Mouse (Mus musculus): Measurements from ENCODE around the gene Gm3727. TPM values are rescaled to one million over a fixed set of nuclear protein-coding genes. Genes with fewer than 3 reads are reported as not detected.

Gene Gm3727
- polyA plus RNA-seq (2014; fragmentation: Illumina TruSeq; extraction: RNeasy Lipid Tissue Mini Kit (QIAGEN cat#74804); ENCODE audit: low read depth, low replicate concordance), result not detected

DNA sequence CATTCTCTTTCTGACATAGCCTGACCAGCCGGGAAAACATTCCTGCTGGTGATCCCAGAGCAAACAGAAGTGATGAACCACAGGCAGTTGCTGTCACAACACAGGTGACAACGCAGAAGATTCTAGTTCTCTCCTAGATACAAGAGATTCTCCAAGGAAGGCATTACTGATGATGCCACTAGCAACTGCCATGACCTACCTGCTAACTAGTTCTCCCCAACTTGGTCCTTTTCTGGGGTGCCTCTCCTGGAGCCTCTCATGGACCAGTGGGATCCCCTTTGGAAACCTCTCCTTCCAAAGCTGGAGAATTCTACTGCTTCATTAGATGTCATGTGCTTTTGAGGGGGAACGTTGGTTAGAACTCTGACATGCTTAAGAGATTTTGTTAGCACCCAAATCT is at the start of gene Gm3727:
Gene Gm3727 (minus strand): TSS at position 101 of the 400 bp plus-strand sequence.

Other genes starting within 250 kb of the Gm3727 start
- 0.39 TPM for gene Gm10406, start 237.3 kb downstream of the Gm3727 start, polyA plus RNA-seq (2014; fragmentation: Illumina TruSeq; extraction: RNeasy Lipid Tissue Mini Kit (QIAGEN cat#74804); ENCODE audit: low read depth, low replicate concordance)
- gene Gm3685, start 219.7 kb downstream of the Gm3727 start, polyA plus RNA-seq (2014; fragmentation: Illumina TruSeq; extraction: RNeasy Lipid Tissue Mini Kit (QIAGEN cat#74804); ENCODE audit: low read depth, low replicate concordance), result not detected
- not detected for gene Gm3696, start 164.1 kb downstream of the Gm3727 start, polyA plus RNA-seq (2014; fragmentation: Illumina TruSeq; extraction: RNeasy Lipid Tissue Mini Kit (QIAGEN cat#74804); ENCODE audit: low read depth, low replicate concordance)
- gene Gm6676, start 139.3 kb downstream of the Gm3727 start, polyA plus RNA-seq (2014; fragmentation: Illumina TruSeq; extraction: RNeasy Lipid Tissue Mini Kit (QIAGEN cat#74804); ENCODE audit: low read depth, low replicate concordance), result not detected
- 0.60 TPM for gene Gm3512, start 90.2 kb downstream of the Gm3727 start, polyA plus RNA-seq (2014; fragmentation: Illumina TruSeq; extraction: RNeasy Lipid Tissue Mini Kit (QIAGEN cat#74804); ENCODE audit: low read depth, low replicate concordance)
- gene Gm16434, start 70.2 kb downstream of the Gm3727 start, polyA plus RNA-seq (2014; fragmentation: Illumina TruSeq; extraction: RNeasy Lipid Tissue Mini Kit (QIAGEN cat#74804); ENCODE audit: low read depth, low replicate concordance), result not detected
- not detected for gene Gm3739, start 50.3 kb upstream of the Gm3727 start, polyA plus RNA-seq (2014; fragmentation: Illumina TruSeq; extraction: RNeasy Lipid Tissue Mini Kit (QIAGEN cat#74804); ENCODE audit: low read depth, low replicate concordance)
- gene Gm5797, start 67.7 kb upstream of the Gm3727 start, polyA plus RNA-seq (2014; fragmentation: Illumina TruSeq; extraction: RNeasy Lipid Tissue Mini Kit (QIAGEN cat#74804); ENCODE audit: low read depth, low replicate concordance), result not detected
- not detected for gene Gm8374, start 100.4 kb upstream of the Gm3727 start, polyA plus RNA-seq (2014; fragmentation: Illumina TruSeq; extraction: RNeasy Lipid Tissue Mini Kit (QIAGEN cat#74804); ENCODE audit: low read depth, low replicate concordance)
- gene Gm3755, start 186.2 kb upstream of the Gm3727 start, polyA plus RNA-seq (2014; fragmentation: Illumina TruSeq; extraction: RNeasy Lipid Tissue Mini Kit (QIAGEN cat#74804); ENCODE audit: low read depth, low replicate concordance), result not detected
- gene Gm3752, start 219.0 kb upstream of the Gm3727 start, polyA plus RNA-seq (2014; fragmentation: Illumina TruSeq; extraction: RNeasy Lipid Tissue Mini Kit (QIAGEN cat#74804); ENCODE audit: low read depth, low replicate concordance), result 0.37 TPM